Mouse (Mus musculus) E14TG2a.4 (cell line): ENCODE results near the gene Mesp1.
"Not testable (repeated sequence)": the region's sequence is repeated elsewhere in the genome, so short reads cannot be mapped to it uniquely, and the experiment has no call there.

Source experiments
- CTCF ChIP-seq: conservative IDR thresholded peaks from 2 replicates; pipeline ENCODE4 v1.5.1; 2014; ENCODE audit warnings: low read length
- NANOG ChIP-seq: IDR thresholded peaks from 2 replicates; pipeline ENCODE4 v1.6.1; 2014; ENCODE audit warnings: borderline replicate concordance, low read length, mixed read lengths
- POU5F1 ChIP-seq: IDR thresholded peaks from 2 replicates; pipeline ENCODE4 v1.6.1; 2014; ENCODE audit warnings: low read length, borderline replicate concordance

DNA sequence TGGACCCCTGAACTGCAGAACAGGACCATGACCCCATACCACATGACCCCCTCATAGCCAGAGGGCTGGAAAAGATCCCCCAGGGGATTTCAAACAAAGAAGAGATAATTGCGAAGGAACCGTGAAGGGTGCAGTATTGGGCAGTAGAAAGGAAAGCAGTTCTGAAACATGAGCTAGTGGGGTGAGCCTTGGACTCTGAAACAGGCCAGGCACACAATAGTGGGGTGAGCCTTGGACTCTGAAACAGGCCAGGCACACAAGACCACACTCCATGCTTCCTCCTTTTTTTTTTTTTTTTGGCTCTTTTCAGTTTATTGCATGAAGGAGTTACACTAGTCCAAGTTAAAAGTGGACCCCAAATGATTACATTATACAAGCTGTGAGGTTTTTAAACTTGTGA lies 3.8 kb downstream of the Mesp1 start:
- not testable (repeated sequence) for TF ChIP-seq CTCF, NANOG, POU5F1
